Mouse (Mus musculus): Measurements from ENCODE around the gene Aebp2.

DNA sequence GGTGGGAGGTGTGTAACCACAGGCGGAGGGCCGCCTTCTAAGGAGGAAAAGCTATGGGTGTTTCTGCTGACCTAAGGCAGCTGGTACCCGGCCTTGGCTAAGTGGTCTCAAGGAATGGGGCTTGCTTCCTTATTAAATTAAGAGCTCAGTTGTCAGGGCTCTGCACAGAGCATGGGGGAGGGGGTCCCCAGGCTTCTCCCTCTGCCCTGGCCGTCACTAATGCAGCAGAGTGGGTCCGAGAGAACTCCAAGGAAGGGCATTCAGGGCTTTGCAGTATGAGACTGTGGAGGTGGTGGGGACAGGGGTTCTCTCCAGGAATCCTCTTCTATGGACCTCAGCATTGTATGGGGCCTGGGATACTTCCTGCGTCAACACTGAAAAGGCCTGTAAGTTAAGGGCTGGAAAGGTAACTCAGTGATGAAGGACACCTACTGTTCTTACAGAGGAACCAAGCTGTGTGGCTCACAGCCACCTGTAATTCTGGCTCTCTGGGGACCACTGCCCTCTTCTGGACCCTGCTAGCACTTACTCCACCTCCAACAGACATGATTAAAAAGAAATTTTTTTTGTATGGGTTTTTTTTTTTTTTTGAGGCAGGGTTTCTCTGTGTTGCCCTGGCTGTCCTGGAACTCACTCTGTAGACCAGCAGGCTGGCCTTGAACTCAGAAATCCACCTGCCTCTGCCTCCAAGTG, 87.1 kb downstream of the Aebp2 start:
- TF ChIP-seq POLR2A (IDR thresholded peaks at IDR 0.05; ENCODE audit: borderline replicate concordance, insufficient read depth, low read length) (no peak), CTCF (IDR thresholded peaks at IDR 0.05; ENCODE audit: borderline replicate concordance, insufficient read depth, low read depth, low read length) (peak; percentile 12; the same call in 1 of the 2 replicates)
